Mouse (Mus musculus) megakaryocyte, embryonic 14.5 days (primary cell): ENCODE data around the gene Bmp7. TPM values are rescaled to one million over a fixed set of nuclear protein-coding genes. Genes with fewer than 3 reads are reported as not detected.

Source experiments
- H3K27me3 ChIP-seq: replicated peaks from 2 replicates; pipeline ENCODE3; 2012; ENCODE audit warnings: inconsistent platforms
- H3K36me3 ChIP-seq: replicated peaks from 2 replicates; pipeline ENCODE3; 2012; ENCODE audit warnings: low read length, inconsistent platforms, mixed read lengths
- H3K4me1 ChIP-seq: 2 replicates; pipeline ENCODE4 v1.6.1; 2012; ENCODE audit warnings: inconsistent platforms
- H3K4me3 ChIP-seq: replicated peaks from 2 replicates; pipeline ENCODE3; 2012; ENCODE audit warnings: moderate library complexity, mild to moderate bottlenecking, inconsistent platforms
- H3K9me3 ChIP-seq: 2 replicates; pipeline ENCODE4 v1.6.1; 2012; ENCODE audit warnings: inconsistent platforms
- FLI1 ChIP-seq: IDR thresholded peaks from 2 replicates; pipeline ENCODE4 v1.6.1; 2012; ENCODE audit warnings: low read length, inconsistent platforms, mixed read lengths
- GATA1 ChIP-seq: IDR thresholded peaks from 3 replicates; pipeline ENCODE4 v1.6.1; 2012; ENCODE audit warnings: mixed read lengths, low read length, inconsistent platforms, borderline replicate concordance
- polyA plus RNA-seq: library from polyadenylated mRNA; stranded (reverse); fragments of >175 nt; gene quantifications from 2 replicates; pipeline ENCODE4 v1.2.3, GENCODE M21; 2012; ENCODE audit warnings: low replicate concordance; ENCODE audit not compliant: insufficient read depth

The Bmp7 gene
- polyA plus RNA-seq, 1 experiment = not detected

DNA sequence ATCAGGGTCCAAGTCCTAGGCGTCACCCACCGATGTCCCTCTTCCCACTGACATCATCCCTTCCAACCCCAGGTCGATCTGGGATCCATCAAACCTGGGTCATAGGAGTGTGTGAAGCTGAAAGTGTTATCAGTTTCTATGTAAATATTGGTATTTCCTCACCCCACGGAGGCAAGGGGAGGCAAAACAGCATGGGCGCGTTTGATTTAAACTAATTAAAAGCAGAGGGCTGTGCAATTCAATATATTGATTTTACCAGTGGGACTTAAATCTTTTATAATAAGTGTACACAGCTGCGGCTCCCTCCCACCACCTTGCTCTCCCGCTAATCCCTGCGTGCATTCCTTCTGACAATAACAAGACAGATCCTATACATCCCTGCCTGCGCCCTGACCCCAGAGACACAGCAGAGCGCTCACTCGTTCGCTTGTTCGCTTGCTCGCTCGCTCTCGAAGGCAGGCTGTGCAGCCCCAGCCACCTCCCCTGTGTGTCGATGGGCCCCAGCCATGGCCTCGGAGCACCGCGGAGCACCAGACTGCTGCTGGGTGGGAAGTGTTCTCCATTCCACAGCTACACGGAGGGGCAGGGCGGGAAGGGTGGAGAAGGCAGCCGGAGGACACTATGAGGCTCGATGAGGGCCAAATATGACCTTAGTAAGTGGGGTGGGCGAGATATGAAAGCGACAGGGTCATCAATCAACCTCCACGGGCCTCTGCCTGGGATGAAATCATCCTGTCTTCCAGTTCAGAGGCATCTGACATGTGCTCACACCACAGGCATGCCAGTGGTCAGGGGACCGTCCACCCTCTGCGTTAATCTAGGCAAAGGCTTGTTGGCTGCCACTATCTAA lies 5.0 kb downstream of the Bmp7 start:
- no peak for TF ChIP-seq FLI1
- TF ChIP-seq GATA1 = no peak
- Histone ChIP-seq H3K27me3 (peaks cover 96% of the 10 kb centered on the region), H3K36me3 (no peaks in the 10 kb centered on the region), H3K4me1 (peaks cover 23% of the 10 kb centered on the region), H3K9me3 (peaks cover 7% of the 10 kb centered on the region; the same call in 1 of the 2 replicates), H3K4me3 (no peak overlapping the region)

DNA sequence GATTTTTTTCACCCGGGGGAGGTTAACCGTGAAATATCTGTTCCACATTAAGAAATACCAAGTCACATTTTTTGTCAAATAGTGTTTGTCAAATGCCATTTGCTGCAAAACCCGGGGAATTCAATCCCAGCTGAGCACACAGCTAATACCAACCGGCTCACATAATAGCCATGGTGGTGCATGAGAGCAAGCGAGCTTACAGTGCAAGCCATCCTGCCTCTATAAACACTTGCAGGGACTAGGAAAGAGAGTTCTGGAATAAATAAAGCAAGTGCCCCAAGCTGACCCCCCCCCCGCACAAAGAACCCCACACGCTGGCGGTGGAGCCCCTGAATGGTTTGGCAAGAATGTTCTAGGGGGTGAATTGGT lies 5.7 kb downstream of the Bmp7 start:
- Histone ChIP-seq H3K4me3 (no peak overlapping the region), H3K9me3 (peaks cover 7% of the 10 kb centered on the region; the same call in 1 of the 2 replicates), H3K4me1 (peaks cover 16% of the 10 kb centered on the region), H3K27me3 (peaks cover 96% of the 10 kb centered on the region), H3K36me3 (no peaks in the 10 kb centered on the region)
- TF ChIP-seq GATA1 (no peak), FLI1 (no peak)

DNA sequence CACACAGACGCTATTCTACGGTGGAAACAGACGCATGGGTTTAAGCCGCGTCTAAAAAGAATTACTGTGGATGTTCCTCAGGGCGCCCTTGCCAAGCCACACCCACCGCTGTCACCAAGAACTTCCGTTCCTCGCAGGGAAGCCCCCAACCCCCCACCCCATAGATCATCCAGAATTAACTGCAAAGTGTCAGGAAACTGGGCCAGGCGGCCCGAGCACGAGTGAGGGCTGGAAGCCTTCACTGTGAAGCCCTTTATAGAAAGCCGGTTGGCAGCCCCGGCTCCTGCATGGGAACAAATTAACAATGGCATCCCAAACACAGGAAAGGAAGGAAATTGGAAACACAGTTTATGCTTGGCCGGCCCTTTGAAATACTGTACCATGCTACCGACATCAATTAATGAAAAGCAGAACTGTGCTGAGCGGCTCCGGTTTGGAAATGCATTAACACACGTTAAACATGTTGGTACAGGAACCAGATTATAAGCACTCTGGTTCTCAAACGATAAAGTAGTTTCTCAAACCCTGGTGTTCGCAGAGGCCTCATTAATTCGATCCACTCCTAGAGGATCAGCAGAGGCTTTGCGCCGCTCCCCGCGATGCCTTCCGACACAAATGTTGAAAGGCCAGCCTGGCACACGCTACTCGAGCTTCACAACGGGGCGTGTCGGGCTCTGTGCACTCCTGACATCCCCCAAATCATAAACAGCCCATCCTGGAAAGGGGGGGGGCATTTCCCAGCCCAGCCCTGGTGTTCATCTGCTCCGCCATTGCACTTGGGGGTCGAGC lies 6.3 kb downstream of the Bmp7 start:
- TF ChIP-seq FLI1 = no peak
- no peak for TF ChIP-seq GATA1
- peaks cover 15% of the 10 kb centered on the region for H3K4me1 ChIP-seq
- peak overlapping the region; percentile 56 for H3K4me3 ChIP-seq
- peaks cover 93% of the 10 kb centered on the region for H3K27me3 ChIP-seq
- peaks cover 7% of the 10 kb centered on the region; the same call in 1 of the 2 replicates for H3K9me3 ChIP-seq
- H3K36me3 ChIP-seq = no peaks in the 10 kb centered on the region

DNA sequence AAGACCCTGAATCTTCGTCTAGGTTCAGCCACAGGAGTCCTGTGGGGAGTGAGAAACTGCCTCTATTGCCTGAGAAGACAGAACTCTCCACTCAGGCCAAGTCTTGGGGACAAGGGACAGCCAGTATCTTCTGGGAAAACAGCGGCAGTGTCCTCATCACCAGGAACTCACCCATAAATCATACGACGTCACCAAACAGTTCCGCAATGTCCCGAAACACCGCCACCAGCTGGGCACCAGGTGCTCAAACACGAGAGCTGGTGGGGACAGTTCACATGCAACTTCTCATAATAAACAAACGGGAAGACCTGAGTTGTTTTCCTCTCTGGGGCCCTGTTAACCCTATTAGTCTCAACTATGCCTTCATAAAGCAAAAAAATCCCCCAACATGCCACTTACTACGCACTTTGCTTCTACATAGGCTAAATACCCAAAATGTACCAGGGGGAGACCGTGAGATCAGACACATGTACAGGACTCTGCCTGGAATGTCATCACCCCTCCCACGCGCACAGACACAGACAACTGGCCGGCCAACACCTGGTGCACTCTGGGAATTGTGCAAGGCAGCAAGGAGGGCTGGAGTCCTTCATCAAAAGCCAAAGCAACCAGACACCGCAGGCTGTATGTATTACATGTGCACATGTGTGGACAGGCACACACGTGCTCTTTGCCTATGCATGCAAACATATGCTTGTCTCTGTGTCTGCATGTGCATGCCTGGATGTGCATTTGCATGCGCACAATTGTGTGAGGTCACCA lies 8.8 kb downstream of the Bmp7 start:
- TF ChIP-seq FLI1 = no peak
- no peak for TF ChIP-seq GATA1
- peaks cover 7% of the 10 kb centered on the region; the same call in 1 of the 2 replicates for H3K9me3 ChIP-seq
- H3K27me3 ChIP-seq = peaks cover 87% of the 10 kb centered on the region
- no peaks in the 10 kb centered on the region for H3K36me3 ChIP-seq
- H3K4me3 ChIP-seq = peak overlapping the region; percentile 44
- peaks cover 16% of the 10 kb centered on the region for H3K4me1 ChIP-seq

DNA sequence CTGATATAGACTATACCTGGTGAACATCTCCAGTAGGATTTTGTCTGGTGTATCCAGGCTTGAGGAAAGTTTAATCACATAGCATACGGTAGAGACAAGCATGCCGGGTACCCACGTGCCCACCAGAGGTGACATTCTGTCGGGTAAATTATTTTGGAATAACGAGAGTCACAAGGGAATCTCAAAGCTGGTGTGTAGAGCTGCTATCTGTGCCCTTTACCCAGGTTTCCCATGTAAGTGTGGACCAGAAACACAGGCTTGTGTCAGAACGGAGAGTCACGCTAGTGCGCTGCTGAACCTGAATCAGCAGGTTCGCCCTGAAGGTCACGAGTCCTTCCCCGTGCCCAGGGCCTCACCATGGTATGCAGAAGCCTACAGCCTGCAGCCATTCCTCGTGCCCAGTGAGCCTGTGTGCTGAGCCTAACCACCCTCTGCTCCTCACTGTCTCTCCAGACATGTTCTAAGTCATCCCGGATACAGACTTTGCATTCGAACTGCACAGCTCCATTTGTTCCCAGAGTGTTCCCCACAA lies 10.2 kb downstream of the Bmp7 start:
- TF ChIP-seq GATA1 (no peak), FLI1 (no peak)
- no peaks in the 10 kb centered on the region for H3K36me3 ChIP-seq
- H3K9me3 ChIP-seq = peaks cover 4% of the 10 kb centered on the region; the same call in 1 of the 2 replicates
- H3K4me1 ChIP-seq = peaks cover 13% of the 10 kb centered on the region
- H3K27me3 ChIP-seq = peaks cover 75% of the 10 kb centered on the region
- peak overlapping the region; percentile 14 for H3K4me3 ChIP-seq

DNA sequence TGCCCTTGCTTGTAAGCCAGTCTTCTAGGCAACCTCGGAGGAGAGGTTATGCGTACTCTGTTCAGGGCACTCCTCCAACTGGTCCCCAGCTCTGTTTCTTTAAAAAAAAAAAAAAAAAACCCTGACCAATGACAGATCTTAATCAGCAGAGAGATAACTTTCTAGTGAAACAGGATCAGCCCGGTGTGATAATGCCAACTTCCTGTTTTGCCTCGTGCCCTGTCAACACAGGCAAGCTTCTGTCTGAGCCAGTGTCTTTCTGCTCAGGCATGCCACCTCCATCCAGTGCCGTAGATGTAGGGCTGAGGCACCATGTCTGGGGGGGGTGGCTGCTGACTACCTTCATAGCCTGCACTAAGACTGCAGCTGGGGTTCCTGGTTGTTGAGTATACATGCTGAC lies 12.5 kb downstream of the Bmp7 start:
- Histone ChIP-seq H3K9me3 (peaks cover under 1% of the 10 kb centered on the region; the same call in 1 of the 2 replicates), H3K4me1 (peaks cover 8% of the 10 kb centered on the region; the same call in 1 of the 2 replicates), H3K36me3 (no peaks in the 10 kb centered on the region), H3K27me3 (peaks cover 61% of the 10 kb centered on the region), H3K4me3 (no peak overlapping the region)
- TF ChIP-seq GATA1 = no peak
- no peak for TF ChIP-seq FLI1

DNA sequence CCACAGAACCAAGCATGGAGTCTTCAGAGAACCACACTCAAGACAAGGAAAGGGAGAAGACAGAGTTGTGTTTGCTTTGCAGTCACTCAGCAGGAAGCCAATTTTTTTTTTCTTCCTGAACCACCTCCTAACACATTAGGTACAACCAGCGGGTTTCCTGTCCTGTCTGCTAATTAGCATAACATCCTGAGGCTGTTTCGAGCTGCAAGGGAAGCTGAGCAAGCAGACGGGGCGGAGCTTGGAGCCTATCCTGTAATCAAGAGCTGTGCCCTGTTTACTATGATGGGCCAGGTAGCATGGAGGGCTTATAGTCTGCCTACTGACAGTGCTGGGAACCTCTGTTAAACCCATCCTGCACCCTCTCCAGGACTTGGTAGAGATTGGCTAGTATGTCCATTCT lies 13.8 kb downstream of the Bmp7 start:
- TF ChIP-seq FLI1 = no peak
- no peak for TF ChIP-seq GATA1
- Histone ChIP-seq H3K27me3 (peaks cover 57% of the 10 kb centered on the region), H3K9me3 (no peaks in the 10 kb centered on the region), H3K4me3 (no peak overlapping the region), H3K4me1 (peaks cover 8% of the 10 kb centered on the region; the same call in 1 of the 2 replicates), H3K36me3 (no peaks in the 10 kb centered on the region)

DNA sequence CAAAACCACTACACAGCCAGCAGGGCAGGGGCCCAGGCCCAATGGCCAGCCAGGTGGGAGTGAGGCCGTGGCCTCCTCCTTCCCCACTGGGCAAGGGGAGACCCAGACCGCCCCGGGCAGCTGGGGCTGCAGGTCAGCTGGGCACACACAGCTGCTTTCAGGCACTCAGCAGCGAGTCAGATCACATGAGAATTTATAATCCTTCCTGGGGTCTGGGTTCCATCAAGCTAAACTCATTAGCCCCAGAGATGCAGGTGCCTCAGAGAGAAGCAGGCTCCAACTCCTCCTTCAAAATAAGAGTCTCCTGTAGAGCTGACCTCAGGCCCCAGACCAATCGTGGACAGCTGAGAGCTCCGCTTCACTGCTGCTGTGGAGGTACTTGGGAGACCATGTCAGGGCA lies 15.2 kb downstream of the Bmp7 start:
- no peak for TF ChIP-seq FLI1
- TF ChIP-seq GATA1 = no peak
- Histone ChIP-seq H3K27me3 (peaks cover 45% of the 10 kb centered on the region), H3K36me3 (no peaks in the 10 kb centered on the region), H3K4me1 (peaks cover 8% of the 10 kb centered on the region; the same call in 1 of the 2 replicates), H3K4me3 (no peak overlapping the region), H3K9me3 (no peaks in the 10 kb centered on the region)

DNA sequence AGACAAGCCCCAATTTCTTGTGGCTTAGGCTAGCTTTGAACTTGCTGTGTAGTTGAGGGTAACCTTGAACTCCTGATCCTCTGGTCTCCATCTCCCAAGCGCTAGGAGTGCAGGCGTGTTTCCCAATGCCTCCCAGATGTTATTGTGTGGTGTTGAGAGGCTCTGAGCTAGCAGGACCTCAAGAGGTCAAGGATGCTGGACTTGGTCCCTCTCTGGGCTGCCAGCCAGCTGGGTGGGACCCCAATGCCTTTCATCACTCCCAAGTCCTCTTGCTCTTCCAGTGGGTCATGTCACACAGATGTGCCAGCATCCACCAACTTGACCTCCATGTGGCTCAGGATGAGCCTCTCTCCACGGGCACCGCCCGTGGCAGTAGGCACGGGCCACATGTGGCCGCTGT lies 16.9 kb downstream of the Bmp7 start:
- TF ChIP-seq FLI1 = no peak
- TF ChIP-seq GATA1 = no peak
- Histone ChIP-seq H3K4me1 (peaks cover 8% of the 10 kb centered on the region; the same call in 1 of the 2 replicates), H3K27me3 (peaks cover 38% of the 10 kb centered on the region), H3K4me3 (no peak overlapping the region), H3K9me3 (no peaks in the 10 kb centered on the region), H3K36me3 (no peaks in the 10 kb centered on the region)
